In the genomic region with DNA sequence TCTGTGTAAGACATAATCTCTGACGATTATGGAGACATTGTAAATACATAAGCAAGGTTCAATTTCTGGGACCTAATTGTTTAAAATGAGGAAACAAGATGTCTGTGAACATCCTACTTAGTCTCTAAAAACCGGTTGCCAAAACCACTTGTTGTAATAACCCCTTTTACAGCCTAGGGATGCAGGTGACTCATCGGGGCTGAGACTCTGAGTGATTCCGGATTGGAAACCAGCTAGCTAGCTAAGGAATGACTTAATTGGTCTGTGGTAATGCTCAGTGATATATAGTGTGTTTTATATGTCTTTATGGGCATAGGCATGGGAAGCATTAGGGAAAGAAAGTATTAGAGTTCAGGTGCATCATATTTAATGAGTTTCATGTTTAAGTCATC, we compare ENCODE assay signal across 8 mouse cellular contexts. TPM values are rescaled to one million over a fixed set of nuclear protein-coding genes. Genes with fewer than 3 reads are reported as not detected.
DNase-seq lines count a peak whose midpoint lies in the region; ATAC-seq and TF ChIP-seq lines count a peak whose summit lies in the region.

No protein-coding gene starts in this region.

- H3K9me3 ChIP-seq in hindbrain, embryonic 11.5 days (ENCODE audit: control insufficient read depth, low read length) = no peaks in the 10 kb centered on the region

- peak overlapping the region; percentile 35 for H3K4me2 ChIP-seq in hindbrain, embryonic 11.5 days (replicated peaks; ENCODE audit: low read depth, low read length)

- H3K27ac ChIP-seq in left cerebral cortex, adult 2 months = no peak overlapping the region
- no peak overlapping the region for H3K27ac ChIP-seq in hindbrain, embryonic 11.5 days (ENCODE audit: low read depth, low read length)

- no peaks in the 10 kb centered on the region for H3K27me3 ChIP-seq in hindbrain, embryonic 11.5 days (ENCODE audit: control insufficient read depth, insufficient read depth, low read length)

- no peak overlapping the region for H3K9ac ChIP-seq in hindbrain, embryonic 11.5 days (ENCODE audit: low read depth, low read length)

- no peak for TF ChIP-seq CTCF in left cerebral cortex, adult 2 months (IDR thresholded peaks at IDR 0.05)

- no peaks in the 10 kb centered on the region for H3K4me1 ChIP-seq in hindbrain, embryonic 11.5 days (replicated peaks; ENCODE audit: control insufficient read depth, insufficient read depth, low read length)

- WGBS in hindbrain, embryonic 11.5 days = 68% methylated on average over 4 of the region's 4 CpGs

- H3K36me3 ChIP-seq in hindbrain, embryonic 11.5 days (ENCODE audit: control insufficient read depth, insufficient read depth, low read length) = no peaks in the 10 kb centered on the region

- DNase-seq in left cerebral cortex, adult 2 months (ENCODE audit: extremely low spot score in 1 of 2, low spot score in 2 of 2) = no peak
- no peak for DNase-seq in left cerebral cortex, adult 18-20 months (ENCODE audit: low spot score in 2 of 2)
- DNase-seq in c-Kit-positive CD71-negative TER-119-negative erythroid progenitor cells, embryonic 14.5 days (ENCODE audit: low read depth) = peak; percentile 50
- no peak for DNase-seq in hindbrain, embryonic 11.5 days (ENCODE audit: low spot score)
- DNase-seq in layer of hippocampus, adult 9-10 months (ENCODE audit: low spot score) = no peak
- no peak for DNase-seq in thymus, adult 18-20 months
- DNase-seq in spleen, adult 12 weeks (ENCODE audit: low spot score) = no peak

- peak overlapping the region; percentile 68 for H3K4me3 ChIP-seq in left cerebral cortex, adult 2 months
- peak overlapping the region; percentile 89 for H3K4me3 ChIP-seq in hindbrain, embryonic 11.5 days (ENCODE audit: low read depth, low read length)

- no peak for ATAC-seq in hindbrain, embryonic 11.5 days (ENCODE audit: low FRiP score)
- peak; percentile 66 for ATAC-seq in megakaryocyte, adult 5-6 weeks (ENCODE audit: poor library complexity, severe bottlenecking)

- intact Hi-C loops in left cerebral cortex, adult 2 months (cut with DNase I) = loop anchor here (5.0 kb wide), 1 partner anchor 35 kb away; a partner anchor contains a TSS

RNA-seq across cellular contexts. Expression of a gene that starts 1.4 kb away (rescaled TPM):
- 10 to 100 TPM; 41.6 to 44.9 TPM for total RNA-seq in left cerebral cortex, adult 2 months (2021)
- total RNA-seq in left cerebral cortex, adult 18-20 months (2021) = 10 to 100 TPM; 37.0 to 38.1 TPM
- polyA plus RNA-seq in hindbrain, embryonic 11.5 days (2014; fragmentation: Nextera tagmentation; extraction: Ambion mirVana) = 61.6 and 64.9 TPM in 2 replicates
- 29.9 and 38.7 TPM in 2 replicates for total RNA-seq in megakaryocyte, adult 5-6 weeks (2015)
- total RNA-seq in megakaryocyte, adult 5-6 weeks (2017) = 39.2 and 41.0 TPM in 2 replicates

RNA-seq across cellular contexts. Expression of a gene that starts 36.3 kb away (rescaled TPM):
- total RNA-seq in left cerebral cortex, adult 2 months (2021) = 100 to 1,000 TPM; 152 to 162 TPM
- total RNA-seq in left cerebral cortex, adult 18-20 months (2021) = 100 to 1,000 TPM; 173 to 174 TPM
- polyA plus RNA-seq in hindbrain, embryonic 11.5 days (2014; fragmentation: Nextera tagmentation; extraction: Ambion mirVana) = 706 TPM in 2 replicates
- total RNA-seq in megakaryocyte, adult 5-6 weeks (2015) = 111 and 122 TPM in 2 replicates
- total RNA-seq in megakaryocyte, adult 5-6 weeks (2017) = 101 and 117 TPM in 2 replicates

RNA-seq across cellular contexts. Expression of a gene that starts 37.9 kb away (rescaled TPM):
- 10 to 100 TPM; 15.9 to 17.9 TPM for total RNA-seq in left cerebral cortex, adult 2 months (2021)
- 10 to 100 TPM; 12.7 to 14.2 TPM for total RNA-seq in left cerebral cortex, adult 18-20 months (2021)
- polyA plus RNA-seq in hindbrain, embryonic 11.5 days (2014; fragmentation: Nextera tagmentation; extraction: Ambion mirVana) = 10.5 and 13.1 TPM in 2 replicates
- total RNA-seq in megakaryocyte, adult 5-6 weeks (2015) = 13.0 and 18.7 TPM in 2 replicates
- 20.7 and 24.6 TPM in 2 replicates for total RNA-seq in megakaryocyte, adult 5-6 weeks (2017)
